Mouse (Mus musculus) CD4-positive helper T cell, adult 2 months (primary cell): Measurements from ENCODE around the gene Pitx2.

ENCODE experiments used
- DNase-seq: peaks from one replicate; pipeline ENCODE4 v3.0.0-alpha.2; 2012; ENCODE audit warnings: low read depth, missing footprints, low spot score

Pitx2 gene

GRCm38 (mm10) chr3:129256766-129257165 is 57.1 kb downstream of the Pitx2 start:
- no peak for DNase-seq

GRCm38 (mm10) chr3:129258497-129258896 is 58.8 kb downstream of the Pitx2 start:
- DNase-seq: no peak
